14 mouse cellular contexts compared by ENCODE assay signal in genomic region chr15:27981764-27982500, GRCm38 (mm10). TPM values are rescaled to one million over a fixed set of nuclear protein-coding genes. Genes with fewer than 3 reads are reported as not detected.
DNase-seq lines count a peak whose midpoint lies in the region; ATAC-seq and TF ChIP-seq lines count a peak whose summit lies in the region.
"Had no signal": no experiment of that assay in that cellular context is flagged by ENCODE, and none has a peak within 500 bp of the region (broad histone marks: within the 10 kb centered on the region; RNA-seq: fewer than 3 reads in every experiment).

No protein-coding gene starts in this region.

- DNase-seq in gastrocnemius, adult 2 months = no peak
- DNase-seq in gastrocnemius, postnatal 14 days = no peak
- DNase-seq in liver, adult 2 months (ENCODE audit: extremely low read depth, low read depth, low spot score) = peak; percentile 84
- DNase-seq in liver = no peak
- DNase-seq in retina, postnatal 1 day = peak; percentile 35
- no peak for DNase-seq in retina, embryonic 14.5 days (ENCODE audit: low spot score)
- no peak for DNase-seq in B cell, adult 2 months
- DNase-seq: cerebellum, adult 11-12 months; gastrocnemius, postnatal 36 days; kidney, adult 11 months; kidney, postnatal 25 days had no signal

- no peak overlapping the region for H3K9ac ChIP-seq in liver, adult 2 months (ENCODE audit: low read depth, low read length)

- no peaks in the 10 kb centered on the region for H3K27me3 ChIP-seq in liver, adult 2 months (ENCODE audit: control insufficient read depth, insufficient read depth, low read length)
- H3K27me3 ChIP-seq: megakaryocyte, embryonic 14.5 days had no signal

- no peak overlapping the region for H3K4me3 ChIP-seq in gastrocnemius, adult 2 months
- peak overlapping the region; percentile 25 for H3K4me3 ChIP-seq in liver, adult 2 months (ENCODE audit: insufficient read depth, low read depth, low read length)
- H3K4me3 ChIP-seq: megakaryocyte, embryonic 14.5 days had no signal

- WGBS in liver, adult 2 months = 43% methylated on average over 13 of the region's 13 CpGs

- H3K27ac ChIP-seq in gastrocnemius, adult 2 months = peak overlapping the region; percentile 40
- peak overlapping the region; percentile 22; the same call in 1 of the 2 replicates for H3K27ac ChIP-seq in liver, adult 2 months (replicated peaks; ENCODE audit: insufficient read depth, low read depth, low read length)

- peak; percentile 89 for ATAC-seq in megakaryocyte progenitor cell, adult 5-6 weeks (replicated peaks; ENCODE audit: poor library complexity)
- ATAC-seq: hindbrain, embryonic 16.5 days had no signal

- TF ChIP-seq CTCF in gastrocnemius, adult 2 months (IDR thresholded peaks at IDR 0.05) = no peak
- TF ChIP-seq CTCF in liver, adult 2 months (IDR thresholded peaks at IDR 0.05; ENCODE audit: low read depth, low read length) = no peak

- intact Hi-C loops in gastrocnemius, adult 2 months (cut with DNase I) = loop anchor here (5.0 kb wide), 1 partner anchor 45 kb away; no protein-coding TSS in a partner anchor
- intact Hi-C loops in gastrocnemius, postnatal 14 days (cut with DNase I; ENCODE audit: low total_unique reads) = loop anchor here (5.0 kb wide), 1 partner anchor 35 kb away; no protein-coding TSS in a partner anchor

- no peak for TF ChIP-seq POLR2A in liver, adult 2 months (IDR thresholded peaks at IDR 0.05; ENCODE audit: extremely low read depth, insufficient read depth, low read length)

- peaks cover 40% of the 10 kb centered on the region; the same call in 1 of the 2 replicates for H3K79me2 ChIP-seq in liver, adult 2 months (ENCODE audit: control insufficient read depth, insufficient read depth, low read length)

- H3K36me3 ChIP-seq in liver, adult 2 months (ENCODE audit: control insufficient read depth, insufficient read depth, low read length) = no peaks in the 10 kb centered on the region

- H3K4me1 ChIP-seq in liver, adult 2 months (ENCODE audit: control insufficient read depth, insufficient read depth, low read length) = peaks cover 14% of the 10 kb centered on the region
- H3K4me1 ChIP-seq: megakaryocyte, embryonic 14.5 days had no signal

RNA-seq across cellular contexts. Expression of gene Trio, which starts 43.7 kb away (rescaled TPM):
- total RNA-seq in gastrocnemius, adult 2 months (2021) = 10 to 100 TPM; 35.3 to 43.2 TPM
- 10 to 100 TPM; 35.1 to 37.2 TPM for total RNA-seq in gastrocnemius, postnatal 14 days (2021)
- total RNA-seq in liver, adult 2 months (2014; rRNA removed) = 17.9 and 25.4 TPM in 2 replicates
- polyA plus RNA-seq in liver, adult 2 months (2012; rRNA removed) = 5.8 and 10.6 TPM in 2 replicates
- 18.1 and 19.4 TPM in 2 replicates for total RNA-seq in megakaryocyte progenitor cell, adult 5-6 weeks (2015)
- 17.7 and 20.2 TPM in 2 replicates for total RNA-seq in megakaryocyte progenitor cell, adult 5-6 weeks (2017)

Comparison
In these comparisons a context has a peak if more than half of its experiments do, and no peak if none do; other contexts are left out.
1. DNase-seq: peak in liver, adult 2 months (single experiment) and retina, postnatal 1 day (single experiment); none in gastrocnemius, adult 2 months (single experiment), gastrocnemius, postnatal 14 days (single experiment), liver (single experiment), retina, embryonic 14.5 days (single experiment) and B cell, adult 2 months (0 of 2).